Mouse (Mus musculus) lung, postnatal 0 days (tissue): ENCODE data around the gene Galc. TPM values are rescaled to one million over a fixed set of nuclear protein-coding genes. Genes with fewer than 3 reads are reported as not detected.

Experiments
- ATAC-seq: fragments of 200-750 bp; cut with Nextera tagmentation; 2 replicates; pipeline ENCODE4 v1.8.0; 2017; ENCODE audit warnings: moderate library complexity
- DNase-seq: peaks from one replicate; pipeline ENCODE4 v3.0.0-alpha.2; 2016; ENCODE audit warnings: low spot score
- H3K27ac ChIP-seq: fragments of 300-500 bp; sonication (generic); 2 replicates; pipeline ENCODE4 v1.5.1; 2014; ENCODE audit warnings: antibody characterized with exemption, mild to moderate bottlenecking, low read length, mixed read lengths
- H3K27me3 ChIP-seq: fragments of 300-500 bp; sonication (generic); replicated peaks from 2 replicates; pipeline ENCODE4 v1.6.1; 2014; ENCODE audit warnings: low read length, mixed read lengths; ENCODE audit not compliant: insufficient read depth
- H3K36me3 ChIP-seq: fragments of 300-500 bp; sonication (generic); 2 replicates; pipeline ENCODE4 v1.6.1; 2014; ENCODE audit warnings: low read length, mixed read lengths; ENCODE audit not compliant: insufficient read depth
- H3K4me1 ChIP-seq: fragments of 300-500 bp; sonication (generic); 2 replicates; pipeline ENCODE4 v1.6.1; 2014; ENCODE audit warnings: antibody characterized with exemption, low read depth, low read length, mixed read lengths; ENCODE audit not compliant: insufficient read depth
- H3K4me2 ChIP-seq: fragments of 300-500 bp; sonication (generic); replicated peaks from 2 replicates; pipeline ENCODE4 v1.6.1; 2014; ENCODE audit warnings: low read depth, mild to moderate bottlenecking, low read length, moderate library complexity, mixed read lengths
- H3K4me3 ChIP-seq: fragments of 300-500 bp; sonication (generic); 2 replicates; pipeline ENCODE4 v1.5.1; 2014; ENCODE audit warnings: low read depth, low read length
- H3K9ac ChIP-seq: fragments of 300-500 bp; sonication (generic); replicated peaks from 2 replicates; pipeline ENCODE4 v1.6.1; 2014; ENCODE audit warnings: low read depth, mild to moderate bottlenecking
- H3K9me3 ChIP-seq: fragments of 300-500 bp; sonication (generic); 2 replicates; pipeline ENCODE4 v1.6.1; 2016; ENCODE audit warnings: low read length, mixed read lengths
- CTCF ChIP-seq: IDR thresholded peaks from 2 replicates; pipeline ENCODE4 v1.5.1; 2016; ENCODE audit warnings: antibody characterized with exemption, mild to moderate bottlenecking
- EP300 ChIP-seq: IDR thresholded peaks from 2 replicates; pipeline ENCODE4 v1.6.1; 2016; ENCODE audit warnings: antibody characterized with exemption, mild to moderate bottlenecking, control low read depth
- WGBS: fragments of 180-500 bp; shearing (Covaris S2); extraction: QIAGEN DNeasy Blood & Tissue Kit; methylation state at CpG from one replicate; pipeline ENCODE4 v1.1.7; 2014; 5-methylcytosine and 5-hydroxymethylcytosine counted together
- polyA plus RNA-seq: library from polyadenylated mRNA; unstranded; fragments of >200 nt; fragmentation: Nextera tagmentation; extraction: Ambion mirVana; gene quantifications from 2 replicates; pipeline ENCODE4 v1.2.1, GENCODE M21; 2015

Galc gene
- polyA plus RNA-seq, 1 experiment from 2014 or later = 13.8 TPM

DNA sequence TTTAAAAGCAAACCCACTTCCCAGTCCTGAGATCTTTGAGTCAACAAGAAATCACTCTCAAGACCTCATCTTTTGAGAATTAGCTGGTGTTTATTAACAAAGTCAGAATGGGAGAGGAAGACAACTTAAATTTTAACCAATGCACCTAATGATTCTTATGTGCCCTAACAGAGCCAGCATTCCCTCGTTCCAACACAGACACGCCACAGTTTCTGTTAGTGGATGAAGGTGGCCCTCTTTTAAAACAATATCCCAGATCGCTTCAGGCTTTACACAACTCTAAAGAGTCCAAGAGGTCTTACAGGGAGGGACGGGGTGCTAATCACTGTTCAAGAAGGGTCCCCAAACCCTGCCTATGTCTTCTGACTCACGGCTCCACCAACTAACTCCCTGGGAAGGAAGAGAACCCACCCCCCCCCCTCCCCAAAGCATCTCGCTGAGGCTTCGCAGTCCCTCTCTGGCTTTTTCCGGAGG lies 851 bp downstream of the Galc start:
- peak overlapping the region; percentile 94 for H3K27ac ChIP-seq
- under 1% methylated on average over 7 of the region's 8 CpGs for WGBS
- H3K9ac ChIP-seq = peak overlapping the region; percentile 72
- H3K4me1 ChIP-seq = 0 out of 2 replicates have a peak, but pooled peaks cover 3% of the 10 kb centered on the region
- H3K36me3 ChIP-seq = no peaks in the 10 kb centered on the region
- no peaks in the 10 kb centered on the region for H3K27me3 ChIP-seq
- TF ChIP-seq CTCF (no peak), EP300 (no peak)
- peak overlapping the region; percentile 92 for H3K4me3 ChIP-seq
- DNase-seq (peak; percentile 26), ATAC-seq (no peak)
- H3K9me3 ChIP-seq = no peaks in the 10 kb centered on the region
- H3K4me2 ChIP-seq = peak overlapping the region; percentile 64

GRCm38 (mm10) chr12:98255373-98255995 lies 3.8 kb downstream of the Galc start:
- WGBS = 60% methylated on average over 13 of the region's 13 CpGs
- Histone ChIP-seq H3K4me2 (no peak overlapping the region), H3K36me3 (no peaks in the 10 kb centered on the region), H3K9me3 (no peaks in the 10 kb centered on the region), H3K27me3 (no peaks in the 10 kb centered on the region), H3K4me1 (0 out of 2 replicates have a peak, but pooled peaks cover 3% of the 10 kb centered on the region), H3K4me3 (no peak overlapping the region), H3K9ac (no peak overlapping the region), H3K27ac (peak overlapping the region; percentile 32; the same call in 1 of the 2 replicates)
- peak; percentile 82 for DNase-seq
- peak; percentile 74 for ATAC-seq
- TF ChIP-seq CTCF (no peak; the same call in 1 of the 2 replicates), EP300 (peak; percentile 67; the same call in 1 of the 2 replicates)

DNA sequence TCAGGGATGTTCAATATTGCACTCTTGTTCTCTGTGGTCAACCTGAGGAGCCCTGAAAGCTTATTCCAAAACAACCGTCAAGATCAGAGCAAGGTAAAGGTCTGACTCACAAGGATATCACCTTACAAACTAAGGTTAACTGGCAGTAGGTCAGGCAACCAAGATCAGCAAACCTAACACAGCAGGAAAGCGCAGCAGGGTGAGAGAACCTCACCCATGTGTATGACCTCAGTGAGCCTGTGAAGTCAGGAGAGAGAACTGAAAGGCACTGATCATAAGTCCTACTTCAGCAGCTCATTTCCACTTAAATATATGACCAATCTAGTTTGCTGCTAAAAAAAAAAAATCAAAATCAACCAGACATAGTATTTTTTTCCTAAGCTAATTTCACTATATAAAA lies 6.8 kb downstream of the Galc start:
- DNase-seq (no peak), ATAC-seq (no peak)
- H3K4me3 ChIP-seq = no peak overlapping the region
- H3K4me2 ChIP-seq = no peak overlapping the region
- no peak overlapping the region for H3K27ac ChIP-seq
- TF ChIP-seq CTCF = no peak
- WGBS = 79% methylated on average over 2 of the region's 2 CpGs
- H3K36me3 ChIP-seq = no peaks in the 10 kb centered on the region
- no peak overlapping the region for H3K9ac ChIP-seq
- H3K4me1 ChIP-seq = 0 out of 2 replicates have a peak, but pooled peaks cover 3% of the 10 kb centered on the region
- no peaks in the 10 kb centered on the region for H3K27me3 ChIP-seq
- no peaks in the 10 kb centered on the region for H3K9me3 ChIP-seq

- no peak overlapping the region for H3K4me3 ChIP-seq
- TF ChIP-seq CTCF = no peak
- TF ChIP-seq EP300 = no peak
- H3K36me3 ChIP-seq = no peaks in the 10 kb centered on the region
- no peak overlapping the region for H3K27ac ChIP-seq
- WGBS = 87% methylated on average over 8 of the region's 8 CpGs
- no peaks in the 10 kb centered on the region for H3K9me3 ChIP-seq
- ATAC-seq (no peak), DNase-seq (no peak)
- no peaks in the 10 kb centered on the region for H3K27me3 ChIP-seq
- no peak overlapping the region for H3K4me2 ChIP-seq
- no peaks in the 10 kb centered on the region for H3K4me1 ChIP-seq
- H3K9ac ChIP-seq = no peak overlapping the region
Observed at GRCm38 (mm10) chr12:98250327-98250726, 8.9 kb downstream of the Galc start.

DNA sequence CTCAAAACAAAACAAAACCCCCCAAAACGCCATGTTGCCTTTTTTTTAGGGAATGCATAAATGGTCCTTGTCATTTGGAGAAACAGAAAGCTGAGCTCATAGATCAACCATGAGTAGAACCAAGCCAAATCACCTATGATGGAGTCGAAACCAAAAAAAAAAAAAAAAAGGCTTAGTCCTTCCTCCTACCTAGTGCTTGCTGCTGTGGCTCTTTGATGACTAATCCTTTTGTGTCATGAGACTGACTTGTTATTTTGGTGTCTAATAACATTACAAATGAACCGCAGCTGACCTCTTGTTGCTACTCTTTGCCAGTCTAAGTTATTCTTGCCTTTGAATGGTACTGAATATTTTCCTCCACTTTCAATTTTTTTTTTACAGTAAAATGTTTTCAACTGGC lies 9.6 kb downstream of the Galc start:
- Histone ChIP-seq H3K27ac (no peak overlapping the region), H3K9me3 (no peaks in the 10 kb centered on the region), H3K4me2 (no peak overlapping the region), H3K4me3 (no peak overlapping the region), H3K4me1 (no peaks in the 10 kb centered on the region), H3K9ac (no peak overlapping the region), H3K27me3 (no peaks in the 10 kb centered on the region), H3K36me3 (no peaks in the 10 kb centered on the region)
- TF ChIP-seq EP300 = no peak
- TF ChIP-seq CTCF = no peak
- 79% methylated on average over 3 of the region's 3 CpGs for WGBS
- DNase-seq (no peak), ATAC-seq (no peak)

- no peak overlapping the region for H3K4me3 ChIP-seq
- no peak overlapping the region for H3K27ac ChIP-seq
- no peak for DNase-seq
- no peak for ATAC-seq
- H3K4me1 ChIP-seq = no peaks in the 10 kb centered on the region
- no peak for TF ChIP-seq EP300
- no peak for TF ChIP-seq CTCF
- H3K9me3 ChIP-seq = no peaks in the 10 kb centered on the region
- H3K4me2 ChIP-seq = no peak overlapping the region
- no peaks in the 10 kb centered on the region for H3K27me3 ChIP-seq
- no peak overlapping the region for H3K9ac ChIP-seq
- WGBS = 36% methylated on average over 4 of the region's 4 CpGs
- no peaks in the 10 kb centered on the region for H3K36me3 ChIP-seq
Observed at GRCm38 (mm10) chr12:98246835-98247234, 12.4 kb downstream of the Galc start.
